In genomic region chr14:118826346-118826745, GRCm38 (mm10) we compare ENCODE assay signal across 23 mouse cellular contexts. TPM values are rescaled to one million over a fixed set of nuclear protein-coding genes. Genes with fewer than 3 reads are reported as not detected.
DNase-seq lines count a peak whose midpoint lies in the region; ATAC-seq and TF ChIP-seq lines count a peak whose summit lies in the region.
"Had no signal": no experiment of that assay in that cellular context is flagged by ENCODE, and none has a peak within 500 bp of the region (broad histone marks: within the 10 kb centered on the region; RNA-seq: fewer than 3 reads in every experiment).

No protein-coding gene starts in this region.

- no peak overlapping the region for H3K4me3 ChIP-seq in embryonic facial prominence, embryonic 14.5 days (ENCODE audit: low read depth, low read length)
- no peak overlapping the region for H3K4me3 ChIP-seq in embryonic facial prominence, embryonic 10.5 days
- H3K4me3 ChIP-seq in liver, embryonic 13.5 days (replicated peaks): no peak overlapping the region
- no peak overlapping the region for H3K4me3 ChIP-seq in CH12.LX (replicated peaks in 1 of 3; ENCODE audit: low read depth in 2 of 3, low read length in 2 of 3, poor library complexity in 1 of 3)
- no peak overlapping the region for H3K4me3 ChIP-seq in neural tube, embryonic 15.5 days (replicated peaks)
- H3K4me3 ChIP-seq in kidney, adult 2 months (ENCODE audit: insufficient read depth, low read depth, low read length): no peak overlapping the region
- H3K4me3 ChIP-seq: embryonic facial prominence, embryonic 13.5 days; heart, embryonic 10.5 days; heart, embryonic 15.5 days had no signal

- in situ Hi-C loops in CH12.LX (cut with MboI; ENCODE audit: low pct_ligation_motif_present, low pct_unique_long_range_greater_than_20kb, low sequenced_read_pairs): loop anchor here (10.0 kb wide), 1 partner anchor 88 kb away; no protein-coding TSS in a partner anchor

- ATAC-seq in embryonic facial prominence, embryonic 14.5 days (ENCODE audit: low read depth): peak; percentile 34; the same call in 1 of the 2 replicates
- ATAC-seq in liver, embryonic 13.5 days (ENCODE audit: low read depth): peak; percentile 36; the same call in 1 of the 2 replicates
- peak; percentile 60 for ATAC-seq in megakaryocyte progenitor cell, adult 5-6 weeks (replicated peaks; ENCODE audit: poor library complexity)
- ATAC-seq in neural tube, embryonic 15.5 days (ENCODE audit: low FRiP score): no peak
- ATAC-seq: forebrain, embryonic 14.5 days had no signal

- dilution Hi-C loops in CH12.LX (cut with MboI; ENCODE audit: extremely low pct_ligation_motif_present, extremely low pct_unique_long_range_greater_than_20kb, low sequenced_read_pairs): no loop called here

- TF ChIP-seq RAD21 in CH12.LX (IDR thresholded peaks at IDR 0.05; ENCODE audit: low read depth, low read length): no peak

- TF ChIP-seq EP300 in CH12.LX (IDR thresholded peaks at IDR 0.05; ENCODE audit: low read length): no peak

- WGBS in embryonic facial prominence, embryonic 14.5 days: 74% methylated on average over 8 of the region's 8 CpGs
- 86% methylated on average over 8 of the region's 8 CpGs for WGBS in embryonic facial prominence, embryonic 10.5 days
- 59% methylated on average over 8 of the region's 8 CpGs for WGBS in liver, embryonic 13.5 days (ENCODE audit: insufficient replicate concordance)
- 89% methylated on average over 8 of the region's 8 CpGs for WGBS in neural tube, embryonic 15.5 days
- 74% methylated on average over 8 of the region's 8 CpGs for WGBS in kidney, adult 2 months

- no peak for TF ChIP-seq CTCF in CH12.LX (conservative IDR thresholded peaks at IDR 0.05 in 1 of 2, IDR thresholded peaks at IDR 0.05 in 1 of 2; ENCODE audit: low read depth in 2 of 2, low read length in 2 of 2)
- TF ChIP-seq CTCF in kidney, adult 2 months (conservative IDR thresholded peaks at IDR 0.05; ENCODE audit: insufficient read depth, insufficient read length, low read depth, low read length): no peak

- H3K79me2 ChIP-seq in CH12.LX (replicated peaks; ENCODE audit: control insufficient read depth, extremely low read depth, insufficient read depth, poor library complexity, severe bottlenecking): no peaks in the 10 kb centered on the region

- no peaks in the 10 kb centered on the region for H3K36me3 ChIP-seq in embryonic facial prominence, embryonic 14.5 days (ENCODE audit: control insufficient read depth, insufficient read depth, low read length)
- no peaks in the 10 kb centered on the region for H3K36me3 ChIP-seq in embryonic facial prominence, embryonic 10.5 days (replicated peaks)
- no peaks in the 10 kb centered on the region for H3K36me3 ChIP-seq in liver, embryonic 13.5 days
- no peaks in the 10 kb centered on the region for H3K36me3 ChIP-seq in CH12.LX (replicated peaks in 1 of 2; ENCODE audit: control insufficient read depth in 1 of 2, insufficient read depth in 1 of 2, low read length in 1 of 2)
- no peaks in the 10 kb centered on the region for H3K36me3 ChIP-seq in neural tube, embryonic 15.5 days
- no peaks in the 10 kb centered on the region for H3K36me3 ChIP-seq in kidney, adult 2 months (ENCODE audit: control insufficient read depth, insufficient read depth, low read length)
- H3K36me3 ChIP-seq: embryonic facial prominence, embryonic 13.5 days; heart, embryonic 10.5 days; heart, embryonic 15.5 days had no signal

- no peaks in the 10 kb centered on the region for H3K27me3 ChIP-seq in embryonic facial prominence, embryonic 14.5 days (replicated peaks; ENCODE audit: control insufficient read depth, insufficient read depth, low read length)
- H3K27me3 ChIP-seq in embryonic facial prominence, embryonic 10.5 days (replicated peaks; ENCODE audit: low read depth, poor library complexity, severe bottlenecking): peaks cover 16% of the 10 kb centered on the region; the same call in 1 of the 2 replicates
- H3K27me3 ChIP-seq in liver, embryonic 13.5 days: no peaks in the 10 kb centered on the region
- no peaks in the 10 kb centered on the region for H3K27me3 ChIP-seq in CH12.LX (replicated peaks)
- H3K27me3 ChIP-seq in neural tube, embryonic 15.5 days (replicated peaks): no peaks in the 10 kb centered on the region
- H3K27me3 ChIP-seq in kidney, adult 2 months (replicated peaks; ENCODE audit: control insufficient read depth, insufficient read depth, low read length): no peaks in the 10 kb centered on the region
- H3K27me3 ChIP-seq: embryonic facial prominence, embryonic 13.5 days; heart, embryonic 15.5 days had no signal

- TF ChIP-seq POLR2A in CH12.LX (IDR thresholded peaks at IDR 0.05; ENCODE audit: low read depth, low read length): no peak
- no peak for TF ChIP-seq POLR2A in kidney, adult 2 months (IDR thresholded peaks at IDR 0.05; ENCODE audit: low read depth, low read length)

- DNase-seq in embryonic facial prominence, embryonic 14.5 days (ENCODE audit: low spot score): peak; percentile 24
- no peak for DNase-seq in embryonic facial prominence, embryonic 10.5 days (ENCODE audit: low spot score)
- DNase-seq in liver, embryonic 13.5 days: no peak
- DNase-seq in liver: no peak
- DNase-seq in CH12.LX (ENCODE audit: extremely low read depth): no peak
- DNase-seq in kidney, adult 2 months: no peak
- DNase-seq: adrenal gland, adult 2 months; adrenal gland, postnatal 25 days; cerebellum, adult 18-20 months; cerebellum, postnatal 10 days; gastrocnemius, postnatal 36 days; heart, adult 18-20 months; heart, postnatal 14 days had no signal

- H3K4me2 ChIP-seq in embryonic facial prominence, embryonic 14.5 days (ENCODE audit: low read depth, low read length): no peak overlapping the region
- no peak overlapping the region for H3K4me2 ChIP-seq in liver, embryonic 13.5 days
- H3K4me2 ChIP-seq in CH12.LX (ENCODE audit: insufficient read depth, low read depth, poor library complexity, severe bottlenecking): 0 out of 2 replicates have a peak overlapping the region, but pooled peaks have one; percentile 22
- H3K4me2 ChIP-seq in neural tube, embryonic 15.5 days: no peak overlapping the region
- H3K4me2 ChIP-seq: embryonic facial prominence, embryonic 13.5 days; heart, embryonic 15.5 days; hindbrain, embryonic 14.5 days had no signal

- no peaks in the 10 kb centered on the region; the same call in 1 of the 2 replicates for H3K4me1 ChIP-seq in embryonic facial prominence, embryonic 14.5 days (ENCODE audit: control insufficient read depth, insufficient read depth, low read length)
- peaks cover 6% of the 10 kb centered on the region for H3K4me1 ChIP-seq in embryonic facial prominence, embryonic 10.5 days
- H3K4me1 ChIP-seq in liver, embryonic 13.5 days (replicated peaks): peaks cover 5% of the 10 kb centered on the region; the same call in 1 of the 2 replicates
- peaks cover 0 to 18% of the 10 kb centered on the region in 2 experiments; a peak in 2 of 4 replicates for H3K4me1 ChIP-seq in CH12.LX (ENCODE audit: control insufficient read depth in 1 of 2, insufficient read depth in 2 of 2)
- no peaks in the 10 kb centered on the region for H3K4me1 ChIP-seq in neural tube, embryonic 15.5 days
- no peaks in the 10 kb centered on the region for H3K4me1 ChIP-seq in kidney, adult 2 months (ENCODE audit: control insufficient read depth, insufficient read depth, low read length)
- H3K4me1 ChIP-seq: embryonic facial prominence, embryonic 13.5 days; heart, embryonic 10.5 days; heart, embryonic 15.5 days had no signal

- H3K9ac ChIP-seq in embryonic facial prominence, embryonic 14.5 days (ENCODE audit: low read depth, low read length): no peak overlapping the region
- no peak overlapping the region for H3K9ac ChIP-seq in liver, embryonic 13.5 days
- H3K9ac ChIP-seq in CH12.LX (ENCODE audit: insufficient read depth, low read depth): no peak overlapping the region
- no peak overlapping the region for H3K9ac ChIP-seq in neural tube, embryonic 15.5 days (replicated peaks)
- H3K9ac ChIP-seq: embryonic facial prominence, embryonic 13.5 days; heart, embryonic 15.5 days; hindbrain, embryonic 14.5 days had no signal

- H3K9me3 ChIP-seq in embryonic facial prominence, embryonic 14.5 days (ENCODE audit: control insufficient read depth, low read length): no peaks in the 10 kb centered on the region
- no peaks in the 10 kb centered on the region for H3K9me3 ChIP-seq in embryonic facial prominence, embryonic 10.5 days
- H3K9me3 ChIP-seq in liver, embryonic 13.5 days (replicated peaks): no peaks in the 10 kb centered on the region
- H3K9me3 ChIP-seq in CH12.LX (replicated peaks; ENCODE audit: low read length): no peaks in the 10 kb centered on the region
- H3K9me3 ChIP-seq in neural tube, embryonic 15.5 days (replicated peaks): no peaks in the 10 kb centered on the region
- H3K9me3 ChIP-seq: embryonic facial prominence, embryonic 13.5 days; heart, embryonic 10.5 days; heart, embryonic 15.5 days had no signal

- no peak overlapping the region for H3K27ac ChIP-seq in embryonic facial prominence, embryonic 14.5 days (replicated peaks; ENCODE audit: low read depth, low read length)
- H3K27ac ChIP-seq in embryonic facial prominence, embryonic 10.5 days (replicated peaks): no peak overlapping the region
- no peak overlapping the region for H3K27ac ChIP-seq in liver, embryonic 13.5 days
- H3K27ac ChIP-seq in CH12.LX (ENCODE audit: insufficient read depth, low read depth): no peak overlapping the region
- no peak overlapping the region for H3K27ac ChIP-seq in neural tube, embryonic 15.5 days (replicated peaks)
- H3K27ac ChIP-seq in kidney, adult 2 months (ENCODE audit: insufficient read depth, low read depth, low read length): no peak overlapping the region
- H3K27ac ChIP-seq: embryonic facial prominence, embryonic 13.5 days; heart, embryonic 10.5 days; heart, embryonic 15.5 days; hindbrain, embryonic 14.5 days had no signal

TF ChIP-seq in CH12.LX, 34 proteins besides CTCF, POLR2A, EP300 and RAD21 (continues in another document):
- TF ChIP-seq TCF12 (IDR thresholded peaks at IDR 0.05; ENCODE audit: low read depth, low read length): no peak
- no peak for TF ChIP-seq BHLHE40 (IDR thresholded peaks at IDR 0.05; ENCODE audit: low read depth, low read length)
- no peak for TF ChIP-seq IRF4 (IDR thresholded peaks at IDR 0.05; ENCODE audit: low read depth, low read length)
- TF ChIP-seq MAFK (IDR thresholded peaks at IDR 0.05; ENCODE audit: insufficient replicate concordance, low read length): no peak
- no peak for TF ChIP-seq POLR2AphosphoS2 (IDR thresholded peaks at IDR 0.05; ENCODE audit: low read depth, low read length)

RNA-seq across cellular contexts. Expression of gene Cldn10, which starts 38.6 kb away (rescaled TPM):
- polyA plus RNA-seq in embryonic facial prominence, embryonic 14.5 days (2014; fragmentation: Nextera tagmentation; extraction: Ambion mirVana): 6.8 and 10.9 TPM in 2 replicates
- 3.0 and 3.8 TPM in 2 replicates for polyA plus RNA-seq in embryonic facial prominence, embryonic 10.5 days (2016; fragmentation: Nextera tagmentation; extraction: Ambion mirVana)
- 0.20 and 0.51 TPM in 2 replicates for polyA plus RNA-seq in liver, embryonic 13.5 days (2015; fragmentation: Nextera tagmentation; extraction: Ambion mirVana)
- not detected in 2 replicates for total RNA-seq in CH12.LX (2012; rRNA removed)
- total RNA-seq in CH12.LX (2014; rRNA removed): 0.18 TPM in 1 of 2 replicates, not detected in the other
- not detected in 2 replicates for polyA plus RNA-seq in CH12.LX (2012; ENCODE audit: insufficient read length, low read depth)
- total RNA-seq in megakaryocyte progenitor cell, adult 5-6 weeks (2015): 0.10 TPM in 1 of 2 replicates, not detected in the other
- total RNA-seq in megakaryocyte progenitor cell, adult 5-6 weeks (2017): 0.14 TPM in 1 of 2 replicates, not detected in the other
- polyA plus RNA-seq in neural tube, embryonic 15.5 days (2015; fragmentation: Nextera tagmentation; extraction: Ambion mirVana): 2.3 and 2.4 TPM in 2 replicates
- 230 and 232 TPM in 2 replicates for polyA plus RNA-seq in kidney, adult 2 months (2012; rRNA removed)
- total RNA-seq: gastrocnemius, adult 8-10 months; gastrocnemius, postnatal 36 days; hematopoietic stem cell, adult 5-6 weeks had no signal
- polyA plus RNA-seq: C2C12 had no signal

Comparison
In these comparisons a context has a peak if more than half of its experiments do, and no peak if none do; other contexts are left out.
1. RNA of gene Cldn10, which starts 38.6 kb away (polyA plus RNA-seq): 230 to 232 TPM in kidney, adult 2 months; 6.8 to 10.9 TPM in embryonic facial prominence, embryonic 14.5 days, 3.0 to 3.8 TPM in embryonic facial prominence, embryonic 10.5 days, 2.3 to 2.4 TPM in neural tube, embryonic 15.5 days, 0.20 to 0.51 TPM in liver, embryonic 13.5 days and not detected in CH12.LX; every median in the first group is over 10 times any median in the second.